Mouse (Mus musculus) right cerebral cortex, postnatal 10 days (tissue): ENCODE results near the gene Pheta1.
A peak's percentile ranks its signal among the peaks of the same experiment; 100 is the strongest.

Experiments
- DNase-seq, 2 experiments: peaks; one replicate each; pipeline ENCODE4 v3.0.0; 2021; ENCODE audit warnings: low spot score in 2 of 2

Gene Pheta1

DNA sequence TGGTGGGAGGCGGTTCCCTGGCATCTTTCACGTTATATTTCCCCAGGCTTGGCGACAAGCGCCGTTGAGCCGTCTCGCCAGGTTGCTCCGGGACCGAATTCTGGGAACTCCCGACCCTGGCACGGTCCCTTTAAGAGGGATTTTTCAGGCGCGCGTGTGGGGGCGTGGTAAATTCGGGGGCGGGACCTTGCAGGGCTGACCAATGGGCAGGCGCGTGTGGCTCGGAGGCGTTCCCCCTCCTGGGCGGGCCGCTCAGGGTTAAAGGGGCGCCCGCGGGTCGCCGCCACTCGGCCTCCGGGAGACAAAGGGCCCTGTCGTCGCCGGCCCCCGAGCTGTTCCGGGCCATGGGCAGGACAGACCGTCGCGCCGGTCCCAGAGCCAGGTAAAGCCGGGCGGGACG is at the start of gene Pheta1:
TSS of gene Pheta1 (plus strand) at position 242 of the 400 bp plus-strand sequence.
- peak; percentile 94 to 95 for DNase-seq

DNA sequence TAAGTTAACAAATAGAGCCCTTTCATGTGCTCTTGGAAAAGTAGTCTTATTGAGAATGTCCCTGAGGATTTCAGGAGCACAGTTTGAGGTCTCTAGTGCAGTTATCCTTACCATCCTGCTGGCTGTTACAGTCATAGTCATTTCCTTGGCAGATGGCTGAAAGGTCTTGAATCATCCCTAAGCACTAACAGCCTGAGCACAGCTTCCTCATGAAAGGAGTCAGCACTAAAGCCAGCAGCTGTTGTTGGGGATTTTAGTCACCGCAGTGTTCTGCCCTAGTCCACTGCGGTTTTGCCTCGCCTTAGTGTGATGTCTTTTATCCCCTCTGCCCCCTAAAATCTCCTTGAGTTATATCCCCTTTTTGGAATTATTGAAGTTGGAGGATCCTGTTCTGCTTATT is 41.6 kb upstream of the Pheta1 start:
- peak in 1 of 2 experiments; percentile 30 for DNase-seq

DNA sequence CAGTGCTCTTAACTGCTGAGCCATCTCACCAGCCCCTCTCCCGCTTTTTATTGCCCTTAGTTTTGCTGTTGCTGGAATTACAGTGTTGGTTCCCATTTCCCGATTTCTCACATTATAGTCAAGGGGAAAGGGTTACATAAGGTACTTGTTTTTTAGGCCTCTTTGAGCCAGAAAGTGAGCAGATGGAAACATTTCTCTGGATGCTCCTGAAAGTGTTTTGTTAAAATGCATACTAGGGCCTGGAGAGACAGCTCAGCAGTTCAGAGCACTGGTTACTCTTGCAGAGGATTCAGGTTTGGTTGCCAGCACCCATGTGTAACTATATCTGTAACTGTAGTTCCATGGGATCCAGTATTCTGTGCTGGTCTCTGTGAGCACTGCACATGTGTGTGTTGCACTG is 40.6 kb upstream of the Pheta1 start:
- DNase-seq, result peak in 1 of 2 experiments; percentile 17

DNA sequence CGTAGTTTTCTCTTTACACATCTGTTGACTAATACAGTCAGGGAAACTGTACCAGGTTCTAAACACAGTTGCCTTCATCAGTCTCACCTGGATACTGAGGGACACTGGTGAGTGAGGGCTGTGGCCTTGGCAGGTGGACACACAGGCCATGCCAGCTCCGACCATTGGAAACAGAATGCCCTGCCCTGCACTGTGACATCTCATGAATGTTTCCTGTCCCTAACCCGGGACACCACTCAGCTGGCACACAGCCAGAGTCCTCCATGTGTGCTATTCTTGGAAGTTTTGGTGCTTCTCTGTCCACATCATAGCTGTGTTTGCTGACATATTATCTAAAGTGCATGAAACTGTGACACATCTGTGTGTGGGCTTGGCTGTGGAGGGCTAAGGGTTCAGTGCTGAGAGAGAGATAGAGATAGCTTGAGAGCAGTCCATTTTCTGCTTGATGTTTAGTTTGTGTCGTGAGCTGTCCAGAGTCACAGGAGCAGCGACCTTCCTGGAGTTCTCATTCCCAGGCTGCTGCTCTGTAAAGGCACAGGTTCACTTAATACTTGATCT is 39.0 kb upstream of the Pheta1 start:
- DNase-seq, result peak in 1 of 2 experiments; percentile 47

DNA sequence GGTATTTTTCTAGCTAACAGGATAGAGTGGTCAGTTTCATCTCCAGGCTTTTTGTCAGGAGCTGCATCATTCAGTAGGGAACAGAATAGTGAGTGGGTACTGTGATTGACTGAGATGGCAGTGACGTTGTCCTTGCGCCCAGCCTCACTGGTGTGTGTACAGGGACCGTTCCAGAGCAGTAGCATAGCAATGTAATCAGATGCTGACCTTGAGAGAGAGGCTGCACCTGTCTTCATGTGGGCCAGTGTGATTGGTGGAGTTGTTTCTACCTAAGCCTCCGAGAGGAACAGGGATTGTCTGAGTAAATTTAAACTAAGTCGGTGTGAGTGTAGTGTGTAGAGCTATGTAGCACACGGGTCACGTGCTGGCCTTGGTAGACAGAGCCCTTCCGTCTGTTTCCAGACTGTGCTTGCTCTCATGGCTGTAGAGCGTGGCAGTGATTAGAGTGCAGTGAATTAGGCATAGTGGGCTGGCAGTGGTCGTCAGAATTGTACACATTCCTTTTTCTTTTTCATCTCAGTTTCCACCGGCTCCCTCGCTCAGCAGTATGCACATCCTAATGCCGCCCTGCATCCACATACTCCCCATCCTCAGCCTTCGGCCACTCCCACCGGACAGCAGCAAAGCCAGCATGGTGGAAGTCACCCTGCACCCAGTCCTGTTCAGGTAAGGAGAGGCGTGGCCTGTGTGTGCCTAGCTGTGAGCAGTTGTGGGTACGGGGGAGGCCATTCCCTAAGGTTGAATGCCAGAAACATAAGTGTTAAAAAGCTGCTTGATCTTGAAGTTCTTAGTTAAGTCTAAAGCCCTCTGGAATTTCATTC is 38.2 kb upstream of the Pheta1 start:
- DNase-seq, result peak in 1 of 2 experiments; percentile 30

DNA sequence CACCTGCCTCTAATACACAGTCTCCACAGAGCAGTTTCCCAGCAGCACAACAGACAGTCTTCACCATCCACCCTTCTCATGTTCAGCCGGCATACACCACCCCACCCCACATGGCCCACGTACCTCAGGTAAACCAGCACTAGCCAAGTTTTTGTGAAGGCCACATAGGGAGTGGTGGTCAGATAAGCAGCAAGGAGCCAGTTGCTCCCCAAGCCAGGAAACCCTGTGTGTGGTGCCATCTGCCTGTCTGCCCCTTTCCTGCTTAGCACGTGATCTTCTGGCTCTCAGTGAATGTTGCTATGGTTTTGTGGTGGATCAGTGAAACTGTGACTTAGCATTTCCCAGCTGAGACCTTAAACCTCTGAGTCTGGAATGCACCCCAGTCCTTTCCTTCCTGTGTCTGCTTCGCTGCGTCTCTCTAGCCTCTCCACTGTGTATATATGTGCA is 37.3 kb upstream of the Pheta1 start:
- peak in 1 of 2 experiments; percentile 42 for DNase-seq

DNA sequence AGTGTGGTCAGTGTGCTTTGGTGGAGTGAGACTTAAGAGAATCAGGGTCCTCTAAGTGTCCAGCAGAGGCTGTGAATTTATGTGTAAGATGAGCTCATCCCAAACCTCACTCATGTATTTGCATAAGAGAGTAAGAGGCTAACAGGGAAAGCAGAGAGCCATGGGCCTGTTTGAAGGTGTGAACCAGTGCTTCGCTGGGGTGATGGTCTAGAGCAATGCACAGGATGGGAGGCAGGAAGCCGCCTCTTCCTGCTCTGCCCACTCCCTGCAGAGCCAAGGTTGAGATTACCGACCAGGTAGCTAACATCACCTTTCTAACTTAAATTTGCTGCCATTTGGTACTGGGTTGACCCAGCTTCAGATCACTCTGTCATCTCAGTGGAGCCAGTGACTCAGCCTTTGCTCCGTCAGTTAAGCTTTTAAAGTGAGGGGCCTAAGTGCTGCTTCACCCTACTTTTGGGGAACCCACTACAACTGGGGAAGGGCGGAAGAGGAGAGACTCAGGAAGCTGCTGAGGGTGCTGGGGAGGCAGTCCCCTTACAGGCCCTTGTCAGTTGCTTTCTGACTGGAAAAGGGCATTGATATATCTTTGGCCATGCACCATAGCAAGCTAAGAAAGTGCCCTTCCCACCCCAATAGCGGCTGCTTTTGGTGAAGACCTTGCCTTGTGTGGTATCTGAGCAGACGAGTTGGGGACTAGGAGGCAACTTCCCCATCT is 36.1 kb upstream of the Pheta1 start:
- DNase-seq, result no peak

DNA sequence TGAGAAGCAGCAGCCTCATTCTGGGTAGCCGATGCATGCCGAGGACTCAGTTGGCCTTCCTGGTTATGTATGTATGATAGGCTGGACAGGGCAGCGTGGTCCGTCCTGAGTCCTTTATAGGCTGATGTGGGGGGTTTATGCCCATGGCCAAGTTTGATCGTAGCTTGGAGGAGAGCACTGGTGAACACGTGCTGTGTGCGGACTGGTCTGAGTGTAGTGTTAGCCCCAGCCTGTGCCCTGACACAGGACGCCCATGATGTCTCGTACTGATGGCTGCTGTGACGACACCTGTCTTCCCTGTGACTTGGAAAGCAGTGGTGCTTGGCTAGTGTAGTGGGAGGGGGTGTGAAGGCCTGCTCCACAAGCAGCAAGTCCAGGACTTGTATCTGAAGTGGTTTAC is 35.0 kb upstream of the Pheta1 start:
- DNase-seq, result no peak

DNA sequence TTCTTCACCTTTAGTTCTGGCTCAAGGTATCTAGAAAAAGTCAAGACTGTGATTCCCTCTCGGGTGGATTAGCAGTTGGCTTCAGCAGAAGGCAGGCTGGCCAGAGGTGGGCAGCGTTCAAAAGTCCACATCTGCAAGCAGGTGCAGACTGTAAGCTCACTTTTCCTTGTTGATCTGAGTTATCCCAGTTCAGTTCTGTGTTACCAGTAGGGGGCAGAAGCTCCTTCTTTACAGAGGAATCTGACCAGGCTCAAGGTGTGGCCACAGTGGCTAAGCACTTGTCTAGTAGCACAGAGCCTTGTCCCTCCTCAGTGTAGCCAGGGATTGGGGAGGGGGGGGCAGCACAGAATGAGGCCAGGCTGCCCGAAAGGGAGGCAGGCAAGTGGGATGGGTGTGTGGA is 33.7 kb upstream of the Pheta1 start:
- peak; percentile 61 to 67 for DNase-seq

DNA sequence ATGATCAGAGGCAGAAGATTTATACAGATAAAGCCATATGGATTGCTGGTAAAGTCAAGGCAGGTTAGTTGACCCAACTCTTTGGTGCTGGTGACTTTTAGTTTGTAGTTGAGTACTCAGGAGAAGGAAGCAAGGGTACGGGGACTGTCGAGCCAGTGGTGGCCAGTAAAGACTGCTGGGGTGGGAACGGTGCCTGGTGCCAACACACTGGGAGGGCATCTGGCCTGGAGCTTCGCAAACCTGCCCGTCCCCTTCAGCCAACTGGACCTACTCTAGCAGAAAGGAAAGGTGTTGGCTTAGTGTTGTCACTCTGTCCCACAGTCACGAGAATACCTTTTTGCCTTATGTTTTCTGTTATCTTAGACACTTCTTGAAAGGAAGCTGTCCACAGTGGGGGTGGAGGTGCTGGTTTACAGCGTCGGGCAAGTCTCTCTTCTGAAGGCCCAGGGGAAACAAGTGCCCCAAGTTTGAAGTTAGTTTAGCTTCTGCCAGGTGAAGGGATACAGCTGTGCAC is 32.9 kb upstream of the Pheta1 start:
- no peak for DNase-seq

DNA sequence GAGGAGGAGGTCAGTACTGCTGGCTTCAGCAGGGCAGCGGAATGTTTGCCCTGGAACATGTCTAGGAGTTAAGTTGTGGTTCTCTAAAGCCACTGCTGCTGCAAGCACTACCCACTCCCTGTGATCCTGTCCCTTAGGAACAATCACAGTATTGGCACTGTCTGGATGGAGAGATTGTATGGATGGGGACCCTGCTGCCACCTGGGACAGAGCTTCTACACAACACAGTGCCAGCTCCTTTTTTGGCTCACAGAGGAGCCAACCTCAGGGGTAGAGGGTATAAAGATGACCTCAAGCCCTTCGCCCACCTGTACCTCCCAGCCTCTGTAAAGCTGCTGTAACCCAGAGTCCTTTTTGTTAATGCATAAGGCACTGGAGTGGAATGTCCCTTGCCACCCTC is 32.2 kb upstream of the Pheta1 start:
- no peak for DNase-seq

DNA sequence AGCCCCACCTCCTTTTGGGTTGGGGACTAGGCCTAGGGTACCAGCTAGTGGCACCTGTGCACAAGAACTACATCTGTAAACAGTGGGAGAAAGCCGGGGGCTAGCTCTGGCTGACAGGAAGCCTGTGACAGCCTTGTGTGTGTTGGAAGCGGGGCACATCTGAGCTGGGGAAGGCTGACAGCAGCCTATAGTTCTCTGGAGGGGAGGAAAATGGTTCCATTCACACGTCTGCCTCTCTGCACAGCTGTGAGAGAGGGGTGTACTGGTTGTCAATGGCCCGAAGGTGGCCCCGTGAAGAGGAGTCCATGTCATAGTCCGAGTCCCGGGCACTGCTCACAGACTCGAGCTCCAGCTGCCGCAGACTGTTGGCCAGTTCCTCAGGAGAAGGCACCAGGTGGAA is 31.2 kb upstream of the Pheta1 start:
- DNase-seq, result no peak

DNA sequence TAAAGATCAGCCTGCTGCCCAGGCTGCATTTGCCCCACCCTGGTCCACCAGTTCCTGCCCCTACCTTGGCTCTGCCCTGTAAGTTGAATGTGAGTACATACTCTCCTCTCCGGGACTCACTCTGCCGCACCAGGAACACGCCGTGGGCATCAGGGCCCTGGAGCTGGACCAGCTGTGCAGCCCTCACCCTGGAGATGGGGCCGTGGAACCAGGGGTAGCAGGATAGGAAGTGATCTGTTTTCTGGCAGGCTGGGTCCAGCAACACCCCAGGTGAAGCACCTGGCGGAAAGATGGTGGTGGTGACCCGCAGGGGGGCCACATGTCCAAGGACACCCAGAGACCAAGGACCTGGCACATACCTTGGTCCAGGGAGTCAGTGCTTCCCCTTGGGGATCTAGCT is 30.4 kb upstream of the Pheta1 start:
- DNase-seq, result no peak

DNA sequence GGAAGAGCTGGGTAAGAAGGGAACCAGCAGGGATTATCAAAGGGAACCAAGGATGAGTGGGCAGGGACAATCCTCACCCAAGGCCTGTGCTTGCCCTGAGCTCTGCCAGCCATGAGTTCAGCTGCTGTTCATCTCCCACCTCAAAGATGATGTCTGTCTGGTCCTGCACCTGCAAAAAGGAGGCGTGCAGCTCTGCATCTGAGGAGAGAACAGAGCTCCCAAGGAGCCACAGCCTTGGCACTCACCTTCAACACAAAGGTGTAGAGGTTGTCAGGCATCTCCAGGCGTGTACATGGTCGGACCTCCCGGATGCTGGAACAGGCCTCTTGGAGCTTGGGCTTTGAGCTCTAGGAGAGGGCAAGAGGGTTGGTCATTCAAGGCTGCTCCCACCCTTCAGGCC is 29.9 kb upstream of the Pheta1 start:
- DNase-seq, result no peak

DNA sequence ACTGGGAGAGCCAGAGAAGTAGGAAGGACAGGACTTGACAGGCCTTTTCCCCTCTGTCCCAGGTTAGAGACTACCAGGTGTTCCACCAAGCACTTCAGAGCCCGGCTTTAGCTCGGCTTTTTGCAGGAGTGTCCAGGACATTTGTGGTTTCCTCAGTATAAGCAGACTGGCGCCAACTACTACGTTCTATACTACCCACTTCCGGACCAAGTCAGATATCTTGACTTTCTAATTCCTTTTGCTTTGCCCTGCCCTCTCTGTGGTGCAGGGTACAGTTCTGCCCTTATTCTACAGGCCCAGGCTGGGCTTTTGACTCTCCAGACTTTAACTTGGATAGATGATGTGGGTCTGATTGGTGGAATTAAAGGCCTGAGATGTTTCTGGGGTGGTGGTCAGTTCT is 29.2 kb upstream of the Pheta1 start:
- no peak for DNase-seq

DNA sequence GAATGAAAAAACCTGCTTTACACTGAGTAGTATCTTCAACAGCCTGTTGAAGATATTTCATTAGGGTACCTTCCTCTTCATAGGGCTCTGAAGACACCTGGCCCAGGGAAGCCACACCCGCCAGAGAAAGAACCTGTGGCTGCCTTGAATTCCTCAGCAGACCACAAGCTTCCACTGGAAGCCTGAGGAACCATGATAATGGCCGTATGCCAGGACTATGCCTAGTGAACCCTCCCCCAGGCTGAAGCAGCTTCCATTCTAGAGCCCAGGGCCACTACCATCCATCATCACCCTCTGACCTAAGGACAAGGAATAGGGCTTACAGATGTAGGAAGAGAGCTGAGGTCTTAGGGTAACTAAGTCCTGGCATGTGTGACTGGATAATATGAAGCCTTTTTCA is 28.6 kb upstream of the Pheta1 start:
- DNase-seq, result no peak

DNA sequence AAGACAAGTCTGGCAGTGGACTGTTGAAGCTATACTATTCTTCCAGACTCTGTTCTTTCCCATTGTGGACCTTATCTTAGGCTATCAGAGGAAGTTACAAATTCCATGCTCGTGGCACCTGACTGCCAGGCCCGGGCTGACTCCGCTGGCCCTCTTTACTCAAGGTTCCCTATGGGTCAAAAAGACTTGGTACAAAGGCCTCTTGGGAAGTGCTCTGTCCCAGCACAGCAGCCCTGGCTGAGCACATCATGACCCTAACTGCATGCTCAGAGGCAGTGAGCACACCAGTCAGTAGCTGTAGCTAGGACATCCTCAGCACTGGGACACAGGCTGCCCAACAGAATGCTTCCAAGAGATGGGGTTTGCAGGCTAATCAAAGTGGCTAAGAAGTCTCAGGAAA is 28.1 kb upstream of the Pheta1 start:
- no peak for DNase-seq

DNA sequence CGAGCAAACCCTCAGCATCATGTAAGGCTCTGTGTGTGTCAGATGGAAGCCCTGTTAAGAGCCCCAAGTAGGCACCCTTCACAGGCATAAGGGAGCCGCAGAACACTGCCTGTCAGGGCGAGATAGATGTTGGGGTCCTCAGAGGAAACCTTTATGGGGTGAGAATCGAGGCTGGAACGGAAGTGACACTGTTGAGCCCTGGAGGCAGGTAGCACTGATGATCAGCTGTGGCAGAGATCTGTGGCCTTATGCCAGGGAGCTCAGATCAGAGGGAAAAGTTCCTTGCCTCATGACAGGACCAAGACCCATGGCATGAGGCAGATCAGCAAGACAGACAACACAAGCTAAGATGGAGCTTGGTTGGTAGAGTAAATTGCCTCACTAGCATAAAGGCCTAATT is 27.7 kb upstream of the Pheta1 start:
- DNase-seq, result no peak

DNA sequence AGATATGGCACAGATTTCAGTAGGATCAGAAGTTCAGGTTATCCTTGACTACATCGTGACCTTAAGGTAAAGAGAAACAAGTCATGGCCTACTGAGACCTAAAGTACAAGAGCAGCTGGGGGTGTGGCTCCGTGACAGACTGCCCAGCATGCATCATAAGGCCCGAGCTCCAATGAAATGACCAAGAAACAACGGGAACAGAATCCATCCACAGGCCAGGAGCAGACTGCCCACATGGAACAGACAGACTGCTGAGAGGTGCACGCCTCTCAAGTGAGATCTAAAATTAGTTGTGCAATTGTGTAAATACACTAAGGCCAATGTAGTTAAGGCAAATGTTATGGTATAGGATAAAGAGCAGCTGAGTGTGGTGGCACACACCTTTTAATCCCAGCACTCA is 27.2 kb upstream of the Pheta1 start:
- DNase-seq, result no peak

DNA sequence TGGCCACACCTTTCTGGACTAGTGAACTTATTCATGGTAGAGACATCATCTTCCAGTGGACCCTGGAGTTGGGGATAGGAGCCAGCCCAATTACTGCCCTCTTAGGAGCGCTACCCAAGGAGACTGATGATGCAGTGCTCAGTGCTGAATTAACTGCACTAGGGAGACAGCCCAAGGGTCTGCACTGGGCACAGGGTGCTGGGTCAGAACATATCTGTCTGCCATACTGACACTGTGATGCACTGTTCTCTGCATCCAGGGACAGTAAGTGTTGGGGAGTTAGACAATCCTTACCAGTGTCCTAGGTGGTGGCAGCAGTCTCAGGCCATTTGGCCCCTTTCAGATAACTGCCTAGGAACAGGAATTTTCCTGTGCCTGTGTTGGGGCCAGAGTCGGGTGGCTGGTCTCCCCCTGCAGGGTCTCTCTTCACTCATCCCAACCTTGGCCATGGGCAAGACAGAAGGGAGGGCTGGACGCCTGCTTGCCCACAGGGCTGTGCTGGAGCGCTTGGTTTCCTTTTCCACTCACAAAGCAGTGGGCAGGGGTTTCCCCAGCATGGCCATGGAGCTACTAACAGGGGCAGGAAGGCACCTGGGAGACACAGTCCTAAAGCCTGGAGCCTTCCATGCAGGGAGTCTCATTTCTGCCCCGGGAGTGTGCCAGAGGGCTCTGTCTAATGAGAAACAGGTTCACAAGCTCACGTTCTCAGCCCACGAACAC is 25.8 kb upstream of the Pheta1 start:
- no peak for DNase-seq

DNA sequence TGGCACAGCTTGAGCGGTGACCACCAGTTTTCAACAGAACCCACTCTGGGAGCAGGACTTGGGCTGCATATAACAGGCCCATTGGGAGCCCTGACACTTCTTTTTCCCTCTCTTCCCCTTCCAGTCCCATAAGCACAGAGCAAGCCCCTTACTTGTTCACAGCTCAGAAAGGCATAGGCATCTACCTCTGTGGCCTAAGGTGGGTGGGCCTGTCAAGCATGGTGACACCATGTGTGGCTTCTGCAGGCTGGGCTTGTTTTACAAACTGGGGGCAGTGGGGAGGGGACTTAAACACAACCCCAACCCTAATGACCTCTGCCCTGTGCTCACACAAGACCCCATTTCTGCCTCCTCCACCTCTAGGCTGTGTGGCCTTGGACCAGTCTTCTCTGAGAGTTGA is 25.1 kb upstream of the Pheta1 start:
- DNase-seq, result no peak

DNA sequence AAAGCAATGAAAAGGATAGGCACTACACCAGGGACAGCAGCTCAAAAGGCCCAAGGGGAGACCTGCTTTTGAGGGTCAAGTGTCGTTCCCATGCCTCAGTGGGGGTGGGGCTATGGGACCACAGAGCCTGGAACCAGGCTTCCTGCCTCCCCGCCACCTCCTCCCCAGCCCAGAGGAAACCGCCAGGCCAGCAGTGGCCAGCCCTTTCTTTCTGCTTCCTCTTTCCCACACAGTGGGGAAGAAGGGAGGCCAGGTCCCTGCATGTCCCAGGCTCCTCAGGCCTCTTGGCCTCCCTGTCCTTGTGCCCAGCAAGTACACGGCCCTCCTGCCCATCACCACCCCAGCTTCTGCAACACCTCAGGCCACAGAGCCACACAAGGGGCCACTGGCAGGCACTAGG is 24.7 kb upstream of the Pheta1 start:
- no peak for DNase-seq
